Mouse (Mus musculus) liver, embryonic 16.5 days (tissue): ENCODE data around the gene Gnas. TPM values are rescaled to one million over a fixed set of nuclear protein-coding genes. Genes with fewer than 3 reads are reported as not detected.

Source experiments
- ATAC-seq: fragments of 200-750 bp; cut with Nextera tagmentation; 2 replicates; pipeline ENCODE4 v1.8.0; 2017; ENCODE audit warnings: low read depth, mild to moderate bottlenecking, moderate number of reproducible peaks, moderate library complexity
- H3K27ac ChIP-seq: fragments of 300-500 bp; sonication (generic); 2 replicates; pipeline ENCODE4 v1.5.1; 2014; ENCODE audit warnings: mild to moderate bottlenecking, low read length
- H3K27me3 ChIP-seq: fragments of 300-500 bp; sonication (generic); 2 replicates; pipeline ENCODE4 v1.6.1; 2014; ENCODE audit warnings: low read depth, low read length, mixed read lengths; ENCODE audit not compliant: control insufficient read depth, insufficient read depth
- H3K36me3 ChIP-seq: fragments of 300-500 bp; sonication (generic); 2 replicates; pipeline ENCODE4 v1.6.1; 2014; ENCODE audit warnings: mild to moderate bottlenecking; ENCODE audit not compliant: control insufficient read depth, insufficient read depth
- H3K4me1 ChIP-seq: fragments of 300-500 bp; sonication (generic); 2 replicates; pipeline ENCODE4 v1.6.1; 2014; ENCODE audit warnings: low read depth, low read length, mixed read lengths; ENCODE audit not compliant: control insufficient read depth
- H3K4me2 ChIP-seq: fragments of 300-500 bp; sonication (generic); 2 replicates; pipeline ENCODE4 v1.6.1; 2014; ENCODE audit warnings: low read depth, low read length, mixed read lengths
- H3K4me3 ChIP-seq: fragments of 300-500 bp; sonication (generic); 2 replicates; pipeline ENCODE4 v1.5.1; 2014; ENCODE audit warnings: low read depth, mild to moderate bottlenecking, low read length
- H3K9ac ChIP-seq: fragments of 300-500 bp; sonication (generic); 2 replicates; pipeline ENCODE4 v1.6.1; 2014; ENCODE audit warnings: low read depth, low read length
- H3K9me3 ChIP-seq: fragments of 300-500 bp; sonication (generic); replicated peaks from 2 replicates; pipeline ENCODE4 v1.6.1; 2016; ENCODE audit warnings: low read length; ENCODE audit not compliant: control insufficient read depth
- WGBS: fragments of 180-500 bp; shearing (Covaris S2); extraction: QIAGEN DNeasy Blood & Tissue Kit; methylation state at CpG from one replicate; pipeline ENCODE4 v1.1.7; 2014; ENCODE audit not compliant: insufficient replicate concordance; 5-methylcytosine and 5-hydroxymethylcytosine counted together
- polyA plus RNA-seq: library from polyadenylated mRNA; unstranded; fragments of >200 nt; fragmentation: Nextera tagmentation; extraction: Ambion mirVana; gene quantifications from 2 replicates; pipeline ENCODE4 v1.2.1, GENCODE M21; 2015

The Gnas gene
- polyA plus RNA-seq, 1 experiment from 2014 or later, result 231 TPM

DNA sequence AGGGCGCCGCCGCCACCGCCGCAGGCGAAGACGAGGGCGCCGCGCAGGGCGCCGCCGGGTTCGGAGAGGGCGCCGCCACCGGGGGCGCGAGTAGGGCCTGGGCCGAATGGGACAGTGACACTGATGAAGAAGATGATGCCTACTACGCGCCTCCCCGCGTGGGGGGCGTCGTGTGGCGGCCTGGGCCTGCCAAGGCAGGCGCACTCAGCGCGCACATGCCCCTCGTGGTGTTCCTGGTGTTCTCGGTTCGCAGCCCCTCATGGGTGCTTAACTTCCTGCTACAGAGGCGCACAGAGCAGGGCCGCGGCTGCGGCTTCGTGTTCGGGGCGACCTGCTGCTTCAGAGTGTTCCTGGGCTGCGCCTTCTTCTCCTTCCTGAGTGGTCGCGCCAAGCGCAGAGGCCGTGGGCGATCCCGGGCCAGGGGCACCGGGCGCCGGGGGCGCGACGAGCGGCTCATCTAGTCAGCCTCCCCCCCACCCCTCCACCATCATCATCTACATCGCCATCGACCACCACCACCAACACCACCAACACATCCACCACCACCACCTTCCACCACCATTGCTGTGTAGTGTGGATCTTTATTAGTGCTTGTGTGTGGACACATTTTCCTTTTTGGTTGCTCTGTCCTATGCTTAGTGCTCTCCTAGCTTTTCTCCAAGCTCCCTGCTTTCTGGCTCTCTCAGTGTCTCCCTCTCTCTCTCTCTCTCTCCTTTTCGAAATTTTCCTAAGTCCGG, 45.0 kb downstream of the Gnas start:
- WGBS, result 18% methylated on average over 58 of the region's 58 CpGs
- ATAC-seq, result no peak
- H3K27ac ChIP-seq, result peak overlapping the region; percentile 90
- peak overlapping the region; percentile 96 for H3K9ac ChIP-seq
- H3K36me3 ChIP-seq, result no peaks in the 10 kb centered on the region
- peaks cover 31% of the 10 kb centered on the region for H3K4me1 ChIP-seq
- no peaks in the 10 kb centered on the region; the same call in 1 of the 2 replicates for H3K9me3 ChIP-seq
- H3K27me3 ChIP-seq, result no peaks in the 10 kb centered on the region
- peak overlapping the region; percentile 95 for H3K4me3 ChIP-seq
- H3K4me2 ChIP-seq, result peak overlapping the region; percentile 97

DNA sequence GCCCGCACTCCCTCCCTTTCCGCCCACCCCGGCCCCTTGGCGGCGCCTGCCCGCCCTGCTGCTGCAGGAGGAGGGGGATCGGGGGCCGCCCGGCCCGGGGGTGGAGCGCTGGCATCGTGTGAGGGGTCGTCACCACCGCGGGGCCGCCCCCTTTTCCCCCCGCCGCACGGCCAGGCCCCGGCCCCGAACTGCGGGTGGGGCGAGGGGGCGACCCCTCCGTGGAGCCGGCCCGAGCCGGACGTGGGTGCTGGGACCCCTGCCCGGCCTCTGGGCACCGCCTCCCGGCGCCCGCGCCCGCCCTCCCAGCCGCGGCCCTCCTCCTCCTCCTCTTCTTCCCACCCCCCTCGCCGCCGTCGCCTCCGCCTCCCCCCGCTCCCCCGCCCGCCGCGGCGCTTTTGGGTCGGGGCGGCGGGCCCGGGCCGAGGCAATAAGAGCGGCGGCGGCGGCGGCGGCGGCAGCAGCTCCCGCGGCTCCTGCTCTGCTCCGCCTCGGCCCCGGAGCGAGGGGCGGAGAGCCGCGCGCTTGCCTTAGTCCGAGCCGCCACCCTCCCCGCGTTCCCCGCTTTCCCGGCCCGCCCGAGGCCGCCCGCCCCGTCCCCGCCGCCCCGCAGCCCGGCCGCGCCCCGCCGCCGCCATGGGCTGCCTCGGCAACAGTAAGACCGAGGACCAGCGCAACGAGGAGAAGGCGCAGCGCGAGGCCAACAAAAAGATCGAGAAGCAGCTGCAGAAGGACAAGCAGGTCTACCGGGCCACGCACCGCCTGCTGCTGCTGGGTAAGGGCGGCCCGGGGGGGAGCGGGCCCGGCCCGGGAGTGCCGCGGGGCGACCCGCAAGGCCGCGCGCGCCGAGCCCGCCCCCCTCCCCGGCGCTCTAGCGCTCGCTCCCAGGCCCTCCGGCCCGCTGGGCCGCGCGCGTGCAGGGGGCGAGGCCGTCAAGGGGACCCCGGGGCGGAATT, 45.8 kb downstream of the Gnas start:
- under 1% methylated on average over 68 of the region's 131 CpGs for WGBS
- Histone ChIP-seq H3K36me3 (peaks cover 5% of the 10 kb centered on the region), H3K4me1 (peaks cover 38% of the 10 kb centered on the region), H3K4me3 (peak overlapping the region; percentile 95), H3K9ac (peak overlapping the region; percentile 96), H3K27me3 (no peaks in the 10 kb centered on the region), H3K9me3 (no peaks in the 10 kb centered on the region; the same call in 1 of the 2 replicates), H3K4me2 (peak overlapping the region; percentile 97), H3K27ac (peak overlapping the region; percentile 90)
- peak; percentile 62 for ATAC-seq

DNA sequence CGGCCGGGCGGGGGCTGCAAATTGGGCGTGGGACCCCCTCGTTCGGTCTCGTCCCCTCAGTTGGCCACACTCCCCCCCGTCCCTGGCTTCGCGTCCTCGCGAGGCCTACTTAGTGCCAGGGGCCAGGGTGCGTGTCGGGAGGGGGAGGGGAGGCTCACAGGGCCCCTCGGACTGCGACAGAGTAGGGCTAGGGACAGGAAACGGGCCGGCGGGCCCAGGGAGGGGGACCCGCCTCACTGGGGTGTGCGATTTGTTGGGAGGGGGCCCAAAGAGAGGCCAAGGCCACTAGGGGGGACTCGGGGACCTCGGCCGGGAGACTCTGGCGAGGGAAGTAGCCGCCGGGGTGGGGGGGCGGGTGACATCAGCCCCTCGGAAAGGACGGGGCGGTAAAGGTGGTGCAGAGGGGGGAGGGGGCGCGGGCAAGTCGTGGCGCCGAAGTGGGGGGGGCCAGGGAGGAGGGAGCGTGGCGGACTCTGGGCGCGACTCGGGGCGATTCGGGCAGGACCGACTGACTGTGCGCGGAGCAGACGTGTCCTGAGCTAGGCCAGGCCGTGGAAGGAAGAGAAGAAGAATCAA, 46.6 kb downstream of the Gnas start:
- 1% methylated on average over 45 of the region's 48 CpGs for WGBS
- Histone ChIP-seq H3K36me3 (peaks cover 6% of the 10 kb centered on the region), H3K27ac (peak overlapping the region; percentile 90), H3K27me3 (no peaks in the 10 kb centered on the region), H3K4me1 (peaks cover 44% of the 10 kb centered on the region), H3K4me3 (peak overlapping the region; percentile 95), H3K9me3 (no peaks in the 10 kb centered on the region; the same call in 1 of the 2 replicates), H3K9ac (peak overlapping the region; percentile 96), H3K4me2 (peak overlapping the region; percentile 97)
- ATAC-seq, result peak; percentile 37

DNA sequence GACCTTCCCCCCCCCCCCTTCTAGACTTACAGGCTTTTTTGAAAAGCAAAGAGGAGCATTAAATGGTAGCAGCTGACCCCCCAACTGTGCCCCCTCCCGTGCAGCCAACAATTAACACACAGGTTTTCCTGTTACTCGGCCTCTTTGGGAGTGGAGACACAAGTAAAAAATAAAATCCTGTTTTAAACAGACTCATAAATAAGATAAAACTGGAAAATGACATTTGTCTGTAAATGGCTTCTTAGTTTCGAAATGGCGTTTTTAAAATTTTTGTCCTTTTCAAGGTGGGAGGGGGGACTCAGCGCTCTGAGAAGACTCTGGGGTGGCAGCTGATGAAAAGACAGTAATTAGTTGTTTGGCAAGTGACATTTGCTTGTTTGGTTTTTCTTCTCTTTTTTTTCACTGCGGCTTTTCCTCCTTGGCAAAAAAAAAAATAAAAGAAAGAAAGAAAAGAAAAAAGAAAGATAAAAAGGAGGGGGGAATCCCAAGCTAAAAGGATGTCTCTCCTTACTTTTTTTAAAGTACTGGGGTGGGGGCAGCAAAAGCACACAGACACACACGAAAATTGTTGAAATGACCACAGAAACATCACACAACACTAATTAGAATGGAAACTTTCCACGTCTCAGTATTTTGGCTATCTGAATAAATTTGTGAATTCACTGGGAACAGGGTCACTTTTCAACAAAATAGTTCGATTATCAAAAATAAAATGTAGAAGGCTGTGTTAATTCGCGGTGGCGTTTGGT, 47.3 kb downstream of the Gnas start:
- no peaks in the 10 kb centered on the region for H3K27me3 ChIP-seq
- H3K36me3 ChIP-seq, result peaks cover 6% of the 10 kb centered on the region
- no peaks in the 10 kb centered on the region; the same call in 1 of the 2 replicates for H3K9me3 ChIP-seq
- WGBS, result 30% methylated on average over 12 of the region's 12 CpGs
- H3K4me3 ChIP-seq, result peak overlapping the region; percentile 95
- peak overlapping the region; percentile 97 for H3K4me2 ChIP-seq
- H3K27ac ChIP-seq, result peak overlapping the region; percentile 90; the same call in 1 of the 2 replicates
- ATAC-seq, result no peak
- peaks cover 49% of the 10 kb centered on the region for H3K4me1 ChIP-seq
- peak overlapping the region; percentile 96 for H3K9ac ChIP-seq

DNA sequence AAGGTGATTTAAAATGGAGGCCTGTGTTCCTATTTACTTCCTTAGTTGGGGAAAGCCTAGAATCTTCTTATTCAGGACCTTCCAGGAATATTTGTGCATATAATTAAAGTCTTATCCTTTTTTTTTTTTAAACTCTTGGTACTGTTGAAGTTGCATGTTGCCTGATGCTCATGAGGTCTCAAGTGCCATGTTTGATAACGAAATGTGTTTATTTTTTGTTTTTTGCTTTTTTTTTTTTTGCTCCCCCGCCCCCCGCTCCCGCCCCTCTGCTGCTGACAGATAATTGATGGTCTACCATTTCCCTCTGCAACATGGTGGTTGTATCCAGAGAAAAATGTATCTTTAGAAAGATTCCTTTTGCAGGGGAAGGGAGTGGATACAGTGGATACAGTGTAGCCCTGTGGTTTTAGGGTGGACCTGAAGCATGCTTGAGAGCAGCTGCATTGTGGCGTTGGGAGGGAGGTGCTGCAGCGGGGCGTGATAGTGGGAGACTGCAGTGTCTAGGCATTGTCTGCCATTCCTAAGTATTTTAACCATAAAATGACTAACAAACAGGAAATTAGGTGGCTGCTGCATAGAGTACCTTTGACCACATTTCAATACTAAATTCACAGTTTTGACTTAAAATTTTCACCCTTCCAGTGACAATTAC, 49.2 kb downstream of the Gnas start:
- no peaks in the 10 kb centered on the region for H3K27me3 ChIP-seq
- peaks cover 49% of the 10 kb centered on the region for H3K4me1 ChIP-seq
- H3K4me3 ChIP-seq, result no peak overlapping the region
- H3K36me3 ChIP-seq, result peaks cover 6% of the 10 kb centered on the region
- no peak overlapping the region for H3K27ac ChIP-seq
- H3K9ac ChIP-seq, result no peak overlapping the region
- 26% methylated on average over 7 of the region's 7 CpGs for WGBS
- no peak overlapping the region for H3K4me2 ChIP-seq
- no peaks in the 10 kb centered on the region; the same call in 1 of the 2 replicates for H3K9me3 ChIP-seq
- no peak for ATAC-seq

DNA sequence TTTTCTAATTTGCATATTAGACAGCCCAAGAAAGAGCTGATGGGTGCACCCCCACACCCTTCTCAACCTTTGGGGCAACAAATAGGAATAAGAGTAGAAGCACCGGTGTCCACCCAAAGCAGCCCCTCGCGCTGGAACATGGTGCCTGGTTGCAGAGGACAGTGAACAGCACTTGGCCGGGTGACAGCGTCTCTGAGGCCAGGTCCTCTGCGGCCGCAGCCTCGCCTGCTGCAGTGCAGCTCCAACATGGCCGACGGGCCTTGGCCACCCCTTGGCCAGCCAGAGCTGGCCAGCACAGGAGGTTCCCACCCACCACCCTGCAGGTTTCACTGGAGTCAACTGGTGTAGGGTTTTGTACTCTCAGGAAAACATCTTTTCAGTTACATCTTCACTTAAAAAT, 50.3 kb downstream of the Gnas start:
- Histone ChIP-seq H3K9me3 (no peaks in the 10 kb centered on the region), H3K4me3 (no peak overlapping the region), H3K36me3 (peaks cover 6% of the 10 kb centered on the region), H3K27ac (no peak overlapping the region), H3K27me3 (no peaks in the 10 kb centered on the region), H3K4me2 (no peak overlapping the region), H3K9ac (no peak overlapping the region), H3K4me1 (peaks cover 41% of the 10 kb centered on the region)
- no peak for ATAC-seq
- 83% methylated on average over 10 of the region's 10 CpGs for WGBS

DNA sequence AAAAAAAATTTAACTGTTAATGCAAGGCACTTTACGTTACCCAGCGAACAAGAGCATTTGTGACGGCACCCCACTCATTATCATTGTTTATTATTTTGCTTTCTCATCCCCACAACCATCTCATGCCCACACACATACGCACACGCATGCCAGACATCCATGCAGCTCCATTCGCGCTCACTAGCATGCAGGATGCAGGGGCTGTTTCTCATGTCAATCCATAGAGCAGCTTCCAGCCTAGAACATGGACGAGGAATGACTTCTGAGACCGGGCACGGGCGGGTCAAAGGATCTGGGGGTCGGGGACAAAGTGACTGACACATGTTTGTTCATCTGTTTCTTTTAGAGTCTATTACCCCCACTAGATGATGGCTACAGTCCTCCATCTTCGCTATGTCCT, 53.2 kb downstream of the Gnas start:
- Histone ChIP-seq H3K27me3 (no peaks in the 10 kb centered on the region), H3K36me3 (peaks cover 6% of the 10 kb centered on the region), H3K9ac (no peak overlapping the region), H3K4me2 (no peak overlapping the region), H3K4me3 (no peak overlapping the region), H3K9me3 (no peaks in the 10 kb centered on the region), H3K4me1 (peaks cover 36% of the 10 kb centered on the region), H3K27ac (no peak overlapping the region)
- no peak for ATAC-seq
- 82% methylated on average over 13 of the region's 13 CpGs for WGBS

DNA sequence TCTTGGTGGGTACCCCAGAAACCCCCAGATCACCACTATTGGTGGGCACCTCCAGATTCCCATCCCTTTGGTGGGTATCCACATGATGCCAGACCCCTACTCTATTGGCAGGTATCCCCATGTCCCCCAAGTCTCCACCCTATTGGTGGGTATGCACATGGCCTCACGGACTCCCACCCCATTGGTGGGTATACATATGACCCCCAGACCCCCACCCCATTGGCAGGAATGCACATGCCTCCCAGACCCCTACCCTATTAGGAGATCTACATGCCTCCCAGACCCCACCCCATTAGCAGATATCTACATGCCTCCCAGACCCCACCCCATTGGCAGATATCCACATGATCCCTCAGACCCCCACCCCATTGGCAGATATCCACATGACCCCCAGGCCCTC, 55.6 kb downstream of the Gnas start:
- Histone ChIP-seq H3K4me2 (no peak overlapping the region), H3K9ac (no peak overlapping the region), H3K4me3 (no peak overlapping the region), H3K27me3 (no peaks in the 10 kb centered on the region), H3K9me3 (no peaks in the 10 kb centered on the region), H3K36me3 (peaks cover 5% of the 10 kb centered on the region; the same call in 1 of the 2 replicates), H3K27ac (no peak overlapping the region), H3K4me1 (peaks cover 33% of the 10 kb centered on the region)
- WGBS, result 93% methylated on average over 1 of the region's 1 CpGs
- no peak for ATAC-seq
